Mouse (Mus musculus): Measurements from ENCODE around the gene Tle3. TPM values are rescaled to one million over a fixed set of nuclear protein-coding genes. Genes with fewer than 3 reads are reported as not detected.

The Tle3 gene
- total and polyA plus RNA-seq, 3 experiments: 29.7 to 162 (median 131) TPM

- no peak overlapping the region for H3K4me3 ChIP-seq (ENCODE audit: low read depth, low read length)
- TF ChIP-seq GATA2 (IDR thresholded peaks at IDR 0.05; ENCODE audit: borderline replicate concordance, low read depth, low read length) (no peak), CTCF (IDR thresholded peaks at IDR 0.05; ENCODE audit: low read depth, low read length) (no peak), POLR2AphosphoS5 (IDR thresholded peaks at IDR 0.05; ENCODE audit: insufficient replicate concordance, low read depth, low read length) (no peak), GATA1 (IDR thresholded peaks at IDR 0.05; ENCODE audit: borderline replicate concordance, low read length) (no peak), TAL1 (conservative IDR thresholded peaks at IDR 0.05; ENCODE audit: low read depth, low read length) (no peak)
- peaks cover 18% of the 10 kb centered on the region for H3K27me3 ChIP-seq (ENCODE audit: insufficient read depth, low read length)
- no peaks in the 10 kb centered on the region for H3K9me3 ChIP-seq (replicated peaks)
- DNase-seq (ENCODE audit: low spot score) (no peak), ATAC-seq (ENCODE audit: extremely low read depth, insufficient number of reproducible peaks, low FRiP score, poor library complexity, severe bottlenecking) (no peak)
- no peaks in the 10 kb centered on the region for H3K36me3 ChIP-seq (replicated peaks)
- H3K4me1 ChIP-seq (ENCODE audit: insufficient read depth, low read depth, low read length): no peaks in the 10 kb centered on the region
Observed at GRCm38 (mm10) chr9:61326922-61327321, 45.2 kb upstream of the Tle3 start.

- DNase-seq (ENCODE audit: low spot score): no peak
- no peaks in the 10 kb centered on the region for H3K4me1 ChIP-seq (ENCODE audit: insufficient read depth, low read depth, low read length)
- no peak for ATAC-seq (ENCODE audit: extremely low read depth, insufficient number of reproducible peaks, low FRiP score, poor library complexity, severe bottlenecking)
- H3K36me3 ChIP-seq (replicated peaks): no peaks in the 10 kb centered on the region
- peaks cover 16% of the 10 kb centered on the region; the same call in 1 of the 2 replicates for H3K27me3 ChIP-seq (ENCODE audit: insufficient read depth, low read length)
- no peak overlapping the region for H3K4me3 ChIP-seq (ENCODE audit: low read depth, low read length)
- no peaks in the 10 kb centered on the region for H3K9me3 ChIP-seq (replicated peaks)
- TF ChIP-seq GATA2 (IDR thresholded peaks at IDR 0.05; ENCODE audit: borderline replicate concordance, low read depth, low read length) (no peak), CTCF (IDR thresholded peaks at IDR 0.05; ENCODE audit: low read depth, low read length) (no peak), GATA1 (IDR thresholded peaks at IDR 0.05; ENCODE audit: borderline replicate concordance, low read length) (no peak)
Observed at GRCm38 (mm10) chr9:61328173-61328572, 44.0 kb upstream of the Tle3 start.

- no peak for TF ChIP-seq POLR2AphosphoS5 (IDR thresholded peaks at IDR 0.05; ENCODE audit: insufficient replicate concordance, low read depth, low read length)
- no peak for TF ChIP-seq TAL1 (conservative IDR thresholded peaks at IDR 0.05; ENCODE audit: low read depth, low read length)
- TF ChIP-seq CTCF (IDR thresholded peaks at IDR 0.05; ENCODE audit: low read depth, low read length): no peak
- no peak for TF ChIP-seq GATA1 (IDR thresholded peaks at IDR 0.05; ENCODE audit: borderline replicate concordance, low read length)
- TF ChIP-seq GATA2 (IDR thresholded peaks at IDR 0.05; ENCODE audit: borderline replicate concordance, low read depth, low read length): no peak
- Histone ChIP-seq H3K4me3 (ENCODE audit: low read depth, low read length) (no peak overlapping the region), H3K4me1 (ENCODE audit: insufficient read depth, low read depth, low read length) (no peaks in the 10 kb centered on the region), H3K36me3 (replicated peaks) (no peaks in the 10 kb centered on the region), H3K27me3 (ENCODE audit: insufficient read depth, low read length) (peaks cover 17% of the 10 kb centered on the region; the same call in 1 of the 2 replicates), H3K9me3 (replicated peaks) (no peaks in the 10 kb centered on the region)
- ATAC-seq (ENCODE audit: extremely low read depth, insufficient number of reproducible peaks, low FRiP score, poor library complexity, severe bottlenecking) (no peak), DNase-seq (ENCODE audit: low spot score) (no peak)
Observed at GRCm38 (mm10) chr9:61330747-61331146, 41.4 kb upstream of the Tle3 start.

GRCm38 (mm10) chr9:61332226-61332936, 39.8 kb upstream of the Tle3 start:
- no peak for TF ChIP-seq CTCF (IDR thresholded peaks at IDR 0.05; ENCODE audit: low read depth, low read length)
- TF ChIP-seq POLR2AphosphoS5 (IDR thresholded peaks at IDR 0.05; ENCODE audit: insufficient replicate concordance, low read depth, low read length): no peak
- TF ChIP-seq TAL1 (conservative IDR thresholded peaks at IDR 0.05; ENCODE audit: low read depth, low read length): no peak
- no peak for TF ChIP-seq GATA1 (IDR thresholded peaks at IDR 0.05; ENCODE audit: borderline replicate concordance, low read length)
- no peak for TF ChIP-seq GATA2 (IDR thresholded peaks at IDR 0.05; ENCODE audit: borderline replicate concordance, low read depth, low read length)
- Histone ChIP-seq H3K36me3 (replicated peaks) (no peaks in the 10 kb centered on the region), H3K27me3 (ENCODE audit: insufficient read depth, low read length) (peaks cover 12% of the 10 kb centered on the region; the same call in 1 of the 2 replicates), H3K4me1 (ENCODE audit: insufficient read depth, low read depth, low read length) (no peaks in the 10 kb centered on the region), H3K9me3 (replicated peaks) (no peaks in the 10 kb centered on the region), H3K4me3 (ENCODE audit: low read depth, low read length) (no peak overlapping the region)
- ATAC-seq (ENCODE audit: extremely low read depth, insufficient number of reproducible peaks, low FRiP score, poor library complexity, severe bottlenecking) (no peak), DNase-seq (ENCODE audit: low spot score) (no peak)

- H3K36me3 ChIP-seq (replicated peaks): no peaks in the 10 kb centered on the region
- no peak for ATAC-seq (ENCODE audit: extremely low read depth, insufficient number of reproducible peaks, low FRiP score, poor library complexity, severe bottlenecking)
- H3K9me3 ChIP-seq (replicated peaks): no peaks in the 10 kb centered on the region
- no peak for TF ChIP-seq GATA2 (IDR thresholded peaks at IDR 0.05; ENCODE audit: borderline replicate concordance, low read depth, low read length)
- TF ChIP-seq POLR2AphosphoS5 (IDR thresholded peaks at IDR 0.05; ENCODE audit: insufficient replicate concordance, low read depth, low read length): no peak
- no peak for TF ChIP-seq TAL1 (conservative IDR thresholded peaks at IDR 0.05; ENCODE audit: low read depth, low read length)
- TF ChIP-seq GATA1 (IDR thresholded peaks at IDR 0.05; ENCODE audit: borderline replicate concordance, low read length): no peak
- H3K4me1 ChIP-seq (ENCODE audit: insufficient read depth, low read depth, low read length): no peaks in the 10 kb centered on the region
- no peak for DNase-seq (ENCODE audit: low spot score)
- no peak overlapping the region for H3K4me3 ChIP-seq (ENCODE audit: low read depth, low read length)
- H3K27me3 ChIP-seq (ENCODE audit: insufficient read depth, low read length): peaks cover 21% of the 10 kb centered on the region
Observed at GRCm38 (mm10) chr9:61336179-61336578, 36.0 kb upstream of the Tle3 start.

GRCm38 (mm10) chr9:61336591-61337587, 35.3 kb upstream of the Tle3 start:
- Histone ChIP-seq H3K4me1 (ENCODE audit: insufficient read depth, low read depth, low read length) (no peaks in the 10 kb centered on the region), H3K36me3 (replicated peaks) (no peaks in the 10 kb centered on the region), H3K4me3 (ENCODE audit: low read depth, low read length) (no peak overlapping the region), H3K9me3 (replicated peaks) (no peaks in the 10 kb centered on the region), H3K27me3 (ENCODE audit: insufficient read depth, low read length) (peaks cover 21% of the 10 kb centered on the region)
- TF ChIP-seq GATA2 (IDR thresholded peaks at IDR 0.05; ENCODE audit: borderline replicate concordance, low read depth, low read length) (no peak), TAL1 (conservative IDR thresholded peaks at IDR 0.05; ENCODE audit: low read depth, low read length) (no peak), POLR2AphosphoS5 (IDR thresholded peaks at IDR 0.05; ENCODE audit: insufficient replicate concordance, low read depth, low read length) (no peak), GATA1 (IDR thresholded peaks at IDR 0.05; ENCODE audit: borderline replicate concordance, low read length) (no peak), CTCF (IDR thresholded peaks at IDR 0.05; ENCODE audit: low read depth, low read length) (no peak)
- ATAC-seq (ENCODE audit: extremely low read depth, insufficient number of reproducible peaks, low FRiP score, poor library complexity, severe bottlenecking): no peak
- no peak for DNase-seq (ENCODE audit: low spot score)

All from G1E (cell line).